Mouse (Mus musculus) brain, embryonic 14.5 days (tissue): Measurements from ENCODE around the gene Col23a1. TPM values are rescaled to one million over a fixed set of nuclear protein-coding genes. Genes with fewer than 3 reads are reported as not detected.
"Not testable (repeated sequence)": the region's sequence is repeated elsewhere in the genome, so short reads cannot be mapped to it uniquely, and the experiment has no call there.

Source experiments
- DNase-seq: peaks from one replicate; pipeline ENCODE4 v3.0.0-alpha.2; 2011; ENCODE audit warnings: low read depth
- CTCF ChIP-seq: fragments of 200-500 bp; IDR thresholded peaks from 2 replicates; pipeline ENCODE4 v1.5.1; 2012; ENCODE audit warnings: inconsistent platforms, mild to moderate bottlenecking, moderate library complexity, borderline replicate concordance; ENCODE audit not compliant: insufficient read depth, insufficient read length; ENCODE audit errors: extremely low read depth
- POLR2A ChIP-seq: fragments of 200-500 bp; IDR thresholded peaks from 2 replicates; pipeline ENCODE4 v1.6.1; 2012; ENCODE audit warnings: mild to moderate bottlenecking, inconsistent platforms, borderline replicate concordance; ENCODE audit not compliant: poor library complexity, insufficient read depth, insufficient read length, severe bottlenecking; ENCODE audit errors: extremely low read depth
- polyA plus RNA-seq: library from polyadenylated mRNA; depleted of rRNA; stranded (reverse); fragments of >200 nt; gene quantifications from 2 replicates; pipeline ENCODE4 v1.2.3, GENCODE M21; 2012; rRNA removed

The Col23a1 gene
- polyA plus RNA-seq, 1 experiment, result 9.2 TPM

GRCm38 (mm10) chr11:51620084-51620483 lies 330.4 kb downstream of the Col23a1 start:
- TF ChIP-seq CTCF, result no peak
- DNase-seq, result no peak

GRCm38 (mm10) chr11:51621776-51622175 lies 332.1 kb downstream of the Col23a1 start:
- DNase-seq, result no peak
- no peak for TF ChIP-seq POLR2A
- TF ChIP-seq CTCF, result no peak

DNA sequence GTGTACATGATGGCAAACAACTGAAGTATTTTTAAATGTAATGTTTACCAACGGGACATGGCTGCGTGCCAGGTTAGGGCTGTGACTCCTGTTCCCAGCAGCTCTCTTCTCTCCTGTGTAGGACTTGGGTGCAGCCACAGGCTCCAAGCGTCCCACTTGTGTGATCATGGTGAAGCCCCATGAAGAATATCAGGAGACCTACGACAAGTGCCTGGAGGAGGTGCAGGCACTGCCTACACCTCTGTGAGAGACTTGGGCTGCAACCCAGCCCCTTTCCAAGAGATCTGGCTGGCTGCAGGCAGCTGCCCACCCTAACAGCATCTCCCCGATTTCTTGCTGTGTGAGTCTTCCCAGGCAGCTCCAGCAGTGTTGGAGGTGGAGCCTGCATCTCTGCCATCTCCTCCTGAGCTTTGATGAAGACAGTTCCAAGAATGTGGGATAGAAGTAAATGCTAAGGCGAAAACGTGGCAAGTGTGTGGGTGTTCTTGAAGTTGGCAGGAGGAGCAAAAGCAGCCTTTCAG lies 333.3 kb downstream of the Col23a1 start:
- TF ChIP-seq CTCF (no peak), POLR2A (no peak)
- DNase-seq, result no peak

GRCm38 (mm10) chr11:51625187-51625820 lies 335.6 kb downstream of the Col23a1 start:
- no peak for DNase-seq
- no peak for TF ChIP-seq POLR2A

DNA sequence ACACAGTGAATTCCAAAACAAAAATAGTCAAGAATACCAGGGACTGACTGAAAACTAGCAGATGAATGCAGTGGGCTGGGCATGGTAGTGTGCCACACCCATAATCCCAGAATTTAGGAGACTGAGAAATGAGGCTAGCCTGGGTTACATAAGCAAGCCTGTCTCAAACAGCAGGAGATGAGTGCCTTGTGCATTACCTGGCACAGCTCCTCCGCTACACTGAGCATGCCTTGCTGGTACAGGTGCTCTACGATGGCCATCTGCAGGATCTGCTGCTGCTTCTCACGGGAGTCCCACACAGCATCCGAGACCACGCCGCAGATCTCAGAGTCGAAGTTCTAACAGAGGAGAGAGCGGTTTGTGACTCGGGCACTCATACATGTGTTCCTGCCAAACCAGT lies 337.7 kb downstream of the Col23a1 start:
- no peak for TF ChIP-seq POLR2A
- no peak for TF ChIP-seq CTCF
- DNase-seq, result no peak

DNA sequence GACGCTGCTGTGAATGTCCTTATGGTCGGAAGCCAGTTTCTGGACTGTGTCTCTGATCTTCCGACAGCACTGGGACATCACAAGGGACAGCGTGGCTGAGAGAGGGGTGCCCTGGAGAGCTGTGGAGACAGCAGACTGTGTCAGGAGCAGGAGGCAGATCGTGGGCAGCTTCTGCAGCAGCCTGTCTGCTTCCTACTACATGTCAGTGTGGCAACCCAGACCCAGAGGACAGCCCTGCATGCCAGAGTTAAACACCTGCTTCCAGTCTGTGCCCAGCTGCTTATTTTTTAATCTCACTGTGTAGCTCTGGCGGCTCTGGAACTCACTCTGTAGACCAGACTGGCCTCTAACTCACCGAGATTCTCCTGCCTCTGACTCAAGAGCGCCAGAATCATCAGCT lies 338.2 kb downstream of the Col23a1 start:
- no peak for DNase-seq
- TF ChIP-seq POLR2A (no peak), CTCF (no peak)

- DNase-seq, result no peak
These were observed 340.1 kb downstream of the Col23a1 start for GRCm38 (mm10) chr11:51629651-51630314.

GRCm38 (mm10) chr11:51632130-51632753 lies 342.5 kb downstream of the Col23a1 start:
- no peak for TF ChIP-seq CTCF
- no peak for TF ChIP-seq POLR2A
- DNase-seq, result no peak

More at GRCm38 (mm10) chr11:51629651-51630314, 340.1 kb downstream of the Col23a1 start:
- TF ChIP-seq CTCF, result no peak

DNA sequence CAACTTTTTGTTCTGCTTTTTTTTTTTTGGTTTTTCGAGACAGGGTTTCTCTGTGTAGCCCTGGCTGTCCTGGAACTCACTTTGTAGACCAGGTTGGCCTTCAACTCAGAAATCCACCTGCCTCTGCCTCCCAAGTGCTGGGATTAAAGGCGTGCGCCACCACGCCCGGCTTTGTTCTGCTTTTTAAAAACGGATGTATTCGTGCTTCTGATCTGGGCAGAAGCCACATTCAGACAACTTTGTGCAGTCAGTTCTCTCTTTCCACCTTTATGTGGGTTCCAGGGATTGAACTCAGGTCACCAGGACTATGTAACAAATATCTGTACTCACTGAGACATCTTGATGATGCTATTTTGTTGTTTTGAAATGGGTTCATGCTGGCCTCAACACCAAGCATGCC lies 343.5 kb downstream of the Col23a1 start:
- DNase-seq, result not testable (repeated sequence)

Other genes starting within 250 kb of the Col23a1 start
- gene Olfr1375, start 241.8 kb upstream of the Col23a1 start, polyA plus RNA-seq, result not detected in 2 replicates
- 11.4 and 11.6 TPM in 2 replicates for gene Zfp354a, start 230.7 kb upstream of the Col23a1 start, polyA plus RNA-seq
- gene Gm12569, start 69.4 kb upstream of the Col23a1 start, polyA plus RNA-seq, result not detected in 2 replicates
- 155 and 168 TPM in 2 replicates for gene Clk4, start 28.2 kb upstream of the Col23a1 start, polyA plus RNA-seq
- gene BC049762, start 26.9 kb upstream of the Col23a1 start, polyA plus RNA-seq, result 0.19 TPM in 2 replicates